Mouse (Mus musculus): ENCODE data around the gene Setd5. TPM values are rescaled to one million over a fixed set of nuclear protein-coding genes. Genes with fewer than 3 reads are reported as not detected.

Gene Setd5
- polyA plus RNA-seq, 1 experiment = 154 TPM

GRCm38 (mm10) chr6:113103765-113104164 lies 26.6 kb downstream of the Setd5 start:
- Histone ChIP-seq H3K4me1 (ENCODE audit: control insufficient read depth, insufficient read depth, low read length) (no peaks in the 10 kb centered on the region), H3K4me3 (ENCODE audit: insufficient read depth, low read length) (no peak overlapping the region), H3K27ac (ENCODE audit: insufficient read depth, low read length) (no peak overlapping the region)
- TF ChIP-seq POLR2A (IDR thresholded peaks at IDR 0.05; ENCODE audit: low read depth, low read length) (no peak), CTCF (IDR thresholded peaks at IDR 0.05; ENCODE audit: borderline replicate concordance, insufficient read depth, low read length) (no peak)

GRCm38 (mm10) chr6:113109378-113109777 lies 32.2 kb downstream of the Setd5 start:
- TF ChIP-seq CTCF (IDR thresholded peaks at IDR 0.05; ENCODE audit: borderline replicate concordance, insufficient read depth, low read length) (no peak), POLR2A (IDR thresholded peaks at IDR 0.05; ENCODE audit: low read depth, low read length) (no peak)
- Histone ChIP-seq H3K4me1 (ENCODE audit: control insufficient read depth, insufficient read depth, low read length) (no peaks in the 10 kb centered on the region), H3K27ac (ENCODE audit: insufficient read depth, low read length) (no peak overlapping the region), H3K4me3 (ENCODE audit: insufficient read depth, low read length) (no peak overlapping the region)

- no peak for TF ChIP-seq CTCF (IDR thresholded peaks at IDR 0.05; ENCODE audit: borderline replicate concordance, insufficient read depth, low read length)
- TF ChIP-seq POLR2A (IDR thresholded peaks at IDR 0.05; ENCODE audit: low read depth, low read length) = no peak
- H3K4me1 ChIP-seq (ENCODE audit: control insufficient read depth, insufficient read depth, low read length) = no peaks in the 10 kb centered on the region
- H3K27ac ChIP-seq (ENCODE audit: insufficient read depth, low read length) = no peak overlapping the region
- no peak overlapping the region for H3K4me3 ChIP-seq (ENCODE audit: insufficient read depth, low read length)
Observed at GRCm38 (mm10) chr6:113109956-113110355, 32.8 kb downstream of the Setd5 start.

GRCm38 (mm10) chr6:113120806-113121205 lies 43.6 kb downstream of the Setd5 start:
- Histone ChIP-seq H3K27ac (ENCODE audit: insufficient read depth, low read length) (no peak overlapping the region), H3K4me1 (ENCODE audit: control insufficient read depth, insufficient read depth, low read length) (no peaks in the 10 kb centered on the region), H3K4me3 (ENCODE audit: insufficient read depth, low read length) (no peak overlapping the region)
- TF ChIP-seq CTCF (IDR thresholded peaks at IDR 0.05; ENCODE audit: borderline replicate concordance, insufficient read depth, low read length) = no peak
- no peak for TF ChIP-seq POLR2A (IDR thresholded peaks at IDR 0.05; ENCODE audit: low read depth, low read length)

- no peak for TF ChIP-seq CTCF (IDR thresholded peaks at IDR 0.05; ENCODE audit: borderline replicate concordance, insufficient read depth, low read length)
- TF ChIP-seq POLR2A (IDR thresholded peaks at IDR 0.05; ENCODE audit: low read depth, low read length) = no peak
- no peak overlapping the region for H3K4me3 ChIP-seq (ENCODE audit: insufficient read depth, low read length)
Observed at GRCm38 (mm10) chr6:113133360-113133759, 56.2 kb downstream of the Setd5 start.

GRCm38 (mm10) chr6:113141389-113142094 lies 64.4 kb downstream of the Setd5 start:
- TF ChIP-seq CTCF (IDR thresholded peaks at IDR 0.05; ENCODE audit: borderline replicate concordance, insufficient read depth, low read length) = no peak
- TF ChIP-seq POLR2A (IDR thresholded peaks at IDR 0.05; ENCODE audit: low read depth, low read length) = no peak
- no peak overlapping the region for H3K27ac ChIP-seq (ENCODE audit: insufficient read depth, low read length)
- H3K4me1 ChIP-seq (ENCODE audit: control insufficient read depth, insufficient read depth, low read length) = no peaks in the 10 kb centered on the region
- H3K4me3 ChIP-seq (ENCODE audit: insufficient read depth, low read length) = no peak overlapping the region

More at GRCm38 (mm10) chr6:113133360-113133759, 56.2 kb downstream of the Setd5 start:
- Histone ChIP-seq H3K27ac (ENCODE audit: insufficient read depth, low read length) (peak overlapping the region; percentile 52; the same call in 1 of the 2 replicates), H3K4me1 (ENCODE audit: control insufficient read depth, insufficient read depth, low read length) (peaks cover 4% of the 10 kb centered on the region; the same call in 1 of the 2 replicates)

GRCm38 (mm10) chr6:113144764-113145163 lies 67.6 kb downstream of the Setd5 start:
- no peak overlapping the region for H3K4me3 ChIP-seq (ENCODE audit: insufficient read depth, low read length)
- TF ChIP-seq CTCF (IDR thresholded peaks at IDR 0.05; ENCODE audit: borderline replicate concordance, insufficient read depth, low read length) = no peak
- H3K4me1 ChIP-seq (ENCODE audit: control insufficient read depth, insufficient read depth, low read length) = no peaks in the 10 kb centered on the region
- no peak overlapping the region for H3K27ac ChIP-seq (ENCODE audit: insufficient read depth, low read length)

- no peak overlapping the region for H3K27ac ChIP-seq (ENCODE audit: insufficient read depth, low read length)
- H3K4me1 ChIP-seq (ENCODE audit: control insufficient read depth, insufficient read depth, low read length) = no peaks in the 10 kb centered on the region
- TF ChIP-seq POLR2A (IDR thresholded peaks at IDR 0.05; ENCODE audit: low read depth, low read length) (no peak), CTCF (IDR thresholded peaks at IDR 0.05; ENCODE audit: borderline replicate concordance, insufficient read depth, low read length) (no peak)
- H3K4me3 ChIP-seq (ENCODE audit: insufficient read depth, low read length) = no peak overlapping the region
Observed at GRCm38 (mm10) chr6:113145249-113145648, 68.1 kb downstream of the Setd5 start.

GRCm38 (mm10) chr6:113154071-113154470 lies 76.9 kb downstream of the Setd5 start:
- no peak for TF ChIP-seq POLR2A (IDR thresholded peaks at IDR 0.05; ENCODE audit: low read depth, low read length)
- TF ChIP-seq CTCF (IDR thresholded peaks at IDR 0.05; ENCODE audit: borderline replicate concordance, insufficient read depth, low read length) = no peak

GRCm38 (mm10) chr6:113154886-113155285 lies 77.7 kb downstream of the Setd5 start:
- no peak overlapping the region for H3K27ac ChIP-seq (ENCODE audit: insufficient read depth, low read length)
- H3K4me3 ChIP-seq (ENCODE audit: insufficient read depth, low read length) = no peak overlapping the region
- peaks cover 4% of the 10 kb centered on the region for H3K4me1 ChIP-seq (ENCODE audit: control insufficient read depth, insufficient read depth, low read length)
- TF ChIP-seq CTCF (IDR thresholded peaks at IDR 0.05; ENCODE audit: borderline replicate concordance, insufficient read depth, low read length) = no peak
- TF ChIP-seq POLR2A (IDR thresholded peaks at IDR 0.05; ENCODE audit: low read depth, low read length) = no peak

More at GRCm38 (mm10) chr6:113154071-113154470, 76.9 kb downstream of the Setd5 start:
- no peak overlapping the region for H3K4me3 ChIP-seq (ENCODE audit: insufficient read depth, low read length)
- H3K27ac ChIP-seq (ENCODE audit: insufficient read depth, low read length) = no peak overlapping the region
- peaks cover 4% of the 10 kb centered on the region for H3K4me1 ChIP-seq (ENCODE audit: control insufficient read depth, insufficient read depth, low read length)
